Mouse (Mus musculus): ENCODE results near the gene Cdkn1c. TPM values are rescaled to one million over a fixed set of nuclear protein-coding genes. Genes with fewer than 3 reads are reported as not detected.

Cdkn1c gene
- under 1 TPM in 1 of 2 experiments, not detected in 1; 0.44 TPM for total RNA-seq (2023)

GRCm38 (mm10) chr7:143460874-143461273 is at the start of gene Cdkn1c:
TSS of gene Cdkn1c (minus strand) at chr7:143461050.

GRCm38 (mm10) chr7:143502418-143503200 is 41.8 kb upstream of the Cdkn1c start, which contains the start of gene Phlda2:
TSS of gene Phlda2 (minus strand) at chr7:143503150.

DNA sequence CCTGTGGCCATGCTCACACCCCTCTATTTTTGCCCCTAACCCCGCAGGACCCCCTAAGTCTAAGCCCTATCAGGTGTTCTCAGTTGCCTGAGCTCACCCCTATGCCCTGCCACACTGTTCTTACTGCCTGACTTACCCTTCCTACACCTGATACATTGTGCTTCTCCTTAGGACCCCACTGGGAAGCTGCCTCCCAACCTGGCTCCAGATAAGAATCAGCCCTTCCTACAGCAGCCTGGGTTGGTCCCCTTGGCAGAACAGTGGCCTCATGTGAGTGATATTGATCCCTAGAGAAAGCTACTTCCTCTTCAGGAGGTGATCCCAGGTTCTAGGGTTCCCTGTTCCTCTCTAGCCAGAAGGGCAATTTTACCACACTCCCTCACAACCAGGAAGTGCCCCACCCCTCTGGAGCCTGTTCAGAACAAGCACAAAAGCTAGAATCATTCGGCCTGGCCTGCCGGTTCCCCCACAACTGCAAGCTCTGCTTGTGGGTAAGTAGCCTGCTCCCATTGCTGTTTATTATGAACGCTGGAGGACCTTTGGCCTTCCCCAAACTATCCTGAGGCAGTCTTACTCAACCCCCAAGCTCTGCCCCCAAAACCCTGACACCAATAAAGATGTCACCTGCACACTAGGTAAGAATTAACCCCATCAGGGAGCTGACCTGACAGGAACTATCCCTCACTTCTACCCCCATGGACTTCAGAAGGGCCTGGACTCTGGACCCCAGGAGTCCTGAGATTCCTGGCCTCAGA is 12.7 kb upstream of the Cdkn1c start, which contains the start of gene Slc22a18:
Slc22a18 (plus strand) TSS at position 390 of the 755 bp plus-strand sequence.

Other genes with a start within 250 kb of the Cdkn1c start
- 1 to 10 TPM; 1.1 to 1.3 TPM for gene Slc22a18, start 12.7 kb upstream of the Cdkn1c start, total RNA-seq (2023)
- gene Phlda2, start 42.1 kb upstream of the Cdkn1c start, total RNA-seq (2023): not detected
- 10 to 100 TPM; 84.1 to 85.0 TPM for gene Nap1l4, start 88.1 kb upstream of the Cdkn1c start, total RNA-seq (2023)
- 10 to 100 TPM; 31.4 to 38.1 TPM for gene Cars, start 139.0 kb upstream of the Cdkn1c start, total RNA-seq (2023)
- 1 to 10 TPM; 8.0 to 8.6 TPM for gene Tnfrsf26, start 167.7 kb upstream of the Cdkn1c start, total RNA-seq (2023)
- gene Tnfrsf22, start 188.6 kb upstream of the Cdkn1c start, total RNA-seq (2023): 1 to 10 TPM in 1 of 2 experiments, under 1 TPM in 1; 0.90 to 2.1 TPM
- gene Tnfrsf23, start 224.8 kb upstream of the Cdkn1c start, total RNA-seq (2023): 1 to 10 TPM; 7.1 to 9.6 TPM